ENCODE assay signal across 9 mouse cellular contexts in genomic region chr12:104557761-104558160, GRCm38 (mm10).
DNase-seq lines count a peak whose midpoint lies in the region; ATAC-seq and TF ChIP-seq lines count a peak whose summit lies in the region.
"Had no signal": no experiment of that assay in that cellular context is flagged by ENCODE, and none has a peak within 500 bp of the region (broad histone marks: within the 10 kb centered on the region; RNA-seq: fewer than 3 reads in every experiment).

No protein-coding gene starts in this region.

- no peak for TF ChIP-seq CTCF in brain, embryonic 14.5 days (IDR thresholded peaks at IDR 0.05; ENCODE audit: borderline replicate concordance, extremely low read depth, insufficient read depth, insufficient read length)
- no peak for TF ChIP-seq CTCF in liver, postnatal 0 days (IDR thresholded peaks at IDR 0.05; ENCODE audit: low read depth)

- no peak overlapping the region for H3K4me3 ChIP-seq in forebrain, embryonic 15.5 days
- no peak overlapping the region for H3K4me3 ChIP-seq in forebrain, embryonic 10.5 days
- H3K4me3 ChIP-seq in liver, postnatal 0 days (ENCODE audit: low read depth, low read length) = no peak overlapping the region
- no peak overlapping the region for H3K4me3 ChIP-seq in midbrain, embryonic 16.5 days (ENCODE audit: low read depth, low read length)

- H3K4me1 ChIP-seq in forebrain, embryonic 15.5 days = no peaks in the 10 kb centered on the region
- peaks cover 24% of the 10 kb centered on the region for H3K4me1 ChIP-seq in forebrain, embryonic 10.5 days
- H3K4me1 ChIP-seq in liver, postnatal 0 days (ENCODE audit: insufficient read depth) = no peaks in the 10 kb centered on the region
- no peaks in the 10 kb centered on the region; the same call in none of the 2 replicates for H3K4me1 ChIP-seq in midbrain, embryonic 16.5 days (ENCODE audit: control insufficient read depth, insufficient read depth, low read length)

- no peak overlapping the region for H3K9ac ChIP-seq in forebrain, embryonic 15.5 days (replicated peaks)
- no peak overlapping the region for H3K9ac ChIP-seq in liver, postnatal 0 days (replicated peaks)
- no peak overlapping the region for H3K9ac ChIP-seq in midbrain, embryonic 16.5 days (ENCODE audit: low read depth, low read length)
- H3K9ac ChIP-seq: liver, embryonic 14.5 days had no signal

- H3K27me3 ChIP-seq in forebrain, embryonic 15.5 days = no peaks in the 10 kb centered on the region
- peaks cover 13% of the 10 kb centered on the region for H3K27me3 ChIP-seq in forebrain, embryonic 10.5 days (ENCODE audit: poor library complexity, severe bottlenecking)
- H3K27me3 ChIP-seq in liver, postnatal 0 days (ENCODE audit: insufficient read depth, low read length) = no peaks in the 10 kb centered on the region
- H3K27me3 ChIP-seq in midbrain, embryonic 16.5 days (ENCODE audit: control insufficient read depth, insufficient read depth, low read depth, low read length) = no peaks in the 10 kb centered on the region

- no peak for TF ChIP-seq EP300 in liver, postnatal 0 days (IDR thresholded peaks at IDR 0.05; ENCODE audit: low read depth)

- DNase-seq in forebrain, embryonic 10.5 days (ENCODE audit: extremely low spot score, low spot score) = no peak
- DNase-seq in brain, embryonic 14.5 days (ENCODE audit: low read depth) = peak; percentile 36
- DNase-seq in gastrocnemius, adult 18-20 months (ENCODE audit: low spot score) = peak; percentile 81
- peak; percentile 11 for DNase-seq in layer of hippocampus, adult 9-10 months (ENCODE audit: low spot score)
- peak; percentile 50 for DNase-seq in right cerebral cortex, postnatal 4 days
- no peak for DNase-seq in liver, postnatal 0 days

- TF ChIP-seq POLR2A in brain, embryonic 14.5 days (IDR thresholded peaks at IDR 0.05; ENCODE audit: borderline replicate concordance, extremely low read depth, insufficient read depth, insufficient read length, poor library complexity, severe bottlenecking) = no peak

- H3K36me3 ChIP-seq in forebrain, embryonic 15.5 days = no peaks in the 10 kb centered on the region
- H3K36me3 ChIP-seq in forebrain, embryonic 10.5 days (replicated peaks) = no peaks in the 10 kb centered on the region
- no peaks in the 10 kb centered on the region for H3K36me3 ChIP-seq in liver, postnatal 0 days (replicated peaks; ENCODE audit: insufficient read depth, low read length)
- H3K36me3 ChIP-seq in midbrain, embryonic 16.5 days (ENCODE audit: control insufficient read depth, insufficient read depth, low read length) = no peaks in the 10 kb centered on the region

- H3K27ac ChIP-seq in forebrain, embryonic 15.5 days (replicated peaks) = no peak overlapping the region
- H3K27ac ChIP-seq in forebrain, embryonic 10.5 days = no peak overlapping the region
- no peak overlapping the region for H3K27ac ChIP-seq in liver, postnatal 0 days (ENCODE audit: low read depth)
- no peak overlapping the region for H3K27ac ChIP-seq in midbrain, embryonic 16.5 days (ENCODE audit: low read length)
- H3K27ac ChIP-seq: liver, embryonic 14.5 days had no signal

- no peak overlapping the region for H3K4me2 ChIP-seq in forebrain, embryonic 15.5 days (replicated peaks)
- no peak overlapping the region for H3K4me2 ChIP-seq in liver, postnatal 0 days (ENCODE audit: low read depth, low read length)
- no peak overlapping the region for H3K4me2 ChIP-seq in midbrain, embryonic 16.5 days (ENCODE audit: low read length)

- 65% methylated on average over 4 of the region's 4 CpGs for WGBS in forebrain, embryonic 15.5 days
- WGBS in forebrain, embryonic 10.5 days = 84% methylated on average over 4 of the region's 4 CpGs
- WGBS in liver, postnatal 0 days (ENCODE audit: insufficient replicate concordance) = 61% methylated on average over 4 of the region's 4 CpGs
- WGBS in midbrain, embryonic 16.5 days = 66% methylated on average over 4 of the region's 4 CpGs

- H3K9me3 ChIP-seq in forebrain, embryonic 15.5 days = no peaks in the 10 kb centered on the region
- H3K9me3 ChIP-seq in forebrain, embryonic 10.5 days = no peaks in the 10 kb centered on the region
- H3K9me3 ChIP-seq in liver, postnatal 0 days (ENCODE audit: low read length) = no peaks in the 10 kb centered on the region
- no peaks in the 10 kb centered on the region for H3K9me3 ChIP-seq in midbrain, embryonic 16.5 days (replicated peaks; ENCODE audit: control insufficient read depth, low read length, poor library complexity, severe bottlenecking)

- peak; percentile 55; the same call in 1 of the 2 replicates for ATAC-seq in forebrain, embryonic 15.5 days (replicated peaks)
- no peak for ATAC-seq in liver, postnatal 0 days
- ATAC-seq in midbrain, embryonic 16.5 days = no peak

Comparison
In these comparisons a context has a peak if more than half of its experiments do, and no peak if none do; other contexts are left out.
1. DNase-seq: peak in brain, embryonic 14.5 days (single experiment), gastrocnemius, adult 18-20 months (single experiment), layer of hippocampus, adult 9-10 months (single experiment) and right cerebral cortex, postnatal 4 days (single experiment); none in forebrain, embryonic 10.5 days (single experiment) and liver, postnatal 0 days (single experiment).